ENCODE assay signal across 9 mouse cellular contexts in the genomic region with DNA sequence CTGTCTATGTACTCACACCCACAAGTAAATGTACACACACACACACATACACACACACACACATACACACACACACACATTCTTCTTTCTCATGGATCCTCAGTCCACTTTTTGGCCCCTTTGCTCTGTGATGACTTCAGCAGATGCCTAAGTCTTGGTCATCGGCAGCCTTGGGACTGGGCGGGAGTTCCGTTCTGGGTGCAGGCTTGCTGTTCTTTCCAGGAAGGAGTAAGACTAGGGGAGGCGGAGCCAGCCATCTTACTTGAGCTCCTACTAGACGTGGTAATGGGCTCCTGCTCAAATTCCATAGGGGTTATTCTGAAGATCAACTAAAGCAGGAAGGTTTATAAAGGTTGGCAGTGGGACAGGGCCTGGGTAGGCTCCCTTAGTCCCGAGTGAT. TPM values are rescaled to one million over a fixed set of nuclear protein-coding genes. Genes with fewer than 3 reads are reported as not detected.
DNase-seq lines count a peak whose midpoint lies in the region; ATAC-seq and TF ChIP-seq lines count a peak whose summit lies in the region.
"Had no signal": no experiment of that assay in that cellular context is flagged by ENCODE, and none has a peak within 500 bp of the region (broad histone marks: within the 10 kb centered on the region; RNA-seq: fewer than 3 reads in every experiment).

No protein-coding gene starts in this region.

- TF ChIP-seq CTCF in heart, postnatal 0 days (IDR thresholded peaks at IDR 0.05; ENCODE audit: low read depth): no peak
- no peak for TF ChIP-seq CTCF in stomach, postnatal 0 days (IDR thresholded peaks at IDR 0.05; ENCODE audit: low read depth)

- TF ChIP-seq EP300 in heart, postnatal 0 days (IDR thresholded peaks at IDR 0.05; ENCODE audit: low read depth): no peak
- no peak for TF ChIP-seq EP300 in stomach, postnatal 0 days (optimal IDR thresholded peaks at IDR 0.05)

- peak overlapping the region; percentile 42 for H3K4me2 ChIP-seq in heart, postnatal 0 days (ENCODE audit: low read depth, low read length)
- H3K4me2 ChIP-seq in limb, embryonic 14.5 days (replicated peaks; ENCODE audit: low read depth, low read length, severe bottlenecking): peak overlapping the region; percentile 22; the same call in 1 of the 2 replicates
- H3K4me2 ChIP-seq in stomach, postnatal 0 days (replicated peaks; ENCODE audit: low read depth): peak overlapping the region; percentile 43

- 42% methylated on average over 6 of the region's 6 CpGs for WGBS in heart, postnatal 0 days
- WGBS in limb, embryonic 14.5 days: 51% methylated on average over 6 of the region's 6 CpGs
- 31% methylated on average over 6 of the region's 6 CpGs for WGBS in stomach, postnatal 0 days

- H3K27ac ChIP-seq in brown adipose tissue, adult 24 weeks (replicated peaks; ENCODE audit: low read depth, low read length): peak overlapping the region; percentile 71
- peak overlapping the region; percentile 27; the same call in 1 of the 2 replicates for H3K27ac ChIP-seq in heart, postnatal 0 days (ENCODE audit: low read depth)
- H3K27ac ChIP-seq in limb, embryonic 14.5 days (replicated peaks; ENCODE audit: low read depth, low read length): no peak overlapping the region
- H3K27ac ChIP-seq in stomach, postnatal 0 days (replicated peaks): peak overlapping the region; percentile 58

- H3K4me1 ChIP-seq in brown adipose tissue, adult 24 weeks (ENCODE audit: control insufficient read depth, insufficient read depth, insufficient read length, low read length): peaks cover 17% of the 10 kb centered on the region
- peaks cover 17% of the 10 kb centered on the region for H3K4me1 ChIP-seq in heart, postnatal 0 days (ENCODE audit: control insufficient read depth, insufficient read depth)
- peaks cover 34% of the 10 kb centered on the region for H3K4me1 ChIP-seq in limb, embryonic 14.5 days (ENCODE audit: control insufficient read depth, insufficient read depth, low read length)
- H3K4me1 ChIP-seq in stomach, postnatal 0 days (replicated peaks; ENCODE audit: control insufficient read depth, insufficient read depth): peaks cover 2% of the 10 kb centered on the region

- H3K36me3 ChIP-seq in heart, postnatal 0 days (replicated peaks; ENCODE audit: control insufficient read depth, insufficient read depth, low read length): peaks cover 24% of the 10 kb centered on the region
- H3K36me3 ChIP-seq in limb, embryonic 14.5 days (ENCODE audit: control insufficient read depth, insufficient read depth, low read length): peaks cover 42% of the 10 kb centered on the region
- peaks cover 12% of the 10 kb centered on the region for H3K36me3 ChIP-seq in stomach, postnatal 0 days (ENCODE audit: control insufficient read depth, insufficient read depth, low read length)

- H3K9ac ChIP-seq in heart, postnatal 0 days (replicated peaks; ENCODE audit: low read depth, low read length): 0 out of 2 replicates have a peak overlapping the region, but pooled peaks have one; percentile 29
- peak overlapping the region; percentile 8; the same call in 1 of the 2 replicates for H3K9ac ChIP-seq in limb, embryonic 14.5 days (ENCODE audit: low read depth, low read length, severe bottlenecking)
- H3K9ac ChIP-seq in stomach, postnatal 0 days (ENCODE audit: low read length): peak overlapping the region; percentile 48

- no peaks in the 10 kb centered on the region for H3K27me3 ChIP-seq in heart, postnatal 0 days (ENCODE audit: control insufficient read depth, insufficient read depth, low read length)
- H3K27me3 ChIP-seq in limb, embryonic 14.5 days (ENCODE audit: control insufficient read depth, insufficient read depth, low read length): no peaks in the 10 kb centered on the region
- no peaks in the 10 kb centered on the region for H3K27me3 ChIP-seq in stomach, postnatal 0 days (ENCODE audit: control insufficient read depth, insufficient read depth, low read length)

- no peak for ATAC-seq in heart, postnatal 0 days (ENCODE audit: insufficient read depth, low read depth)
- no peak for ATAC-seq in limb, embryonic 14.5 days (ENCODE audit: low FRiP score, low read depth)
- ATAC-seq in stomach, postnatal 0 days (ENCODE audit: low FRiP score, low TSS enrichment): 0 out of 2 replicates have a peak, but pooled peaks have one; percentile 6
- no peak for ATAC-seq in frontal cortex, adult (ENCODE audit: low TSS enrichment)

- H3K4me3 ChIP-seq in brown adipose tissue, adult 24 weeks (ENCODE audit: insufficient read depth, low read depth, low read length): peak overlapping the region; percentile 28
- peak overlapping the region; percentile 4; the same call in 1 of the 2 replicates for H3K4me3 ChIP-seq in heart, postnatal 0 days (ENCODE audit: low read depth, low read length)
- no peak overlapping the region for H3K4me3 ChIP-seq in limb, embryonic 14.5 days (replicated peaks; ENCODE audit: low read length)
- H3K4me3 ChIP-seq in stomach, postnatal 0 days (ENCODE audit: low read depth, low read length): no peak overlapping the region; the same call in none of the 2 replicates

- TF ChIP-seq POLR2A in limb, embryonic 14.5 days (IDR thresholded peaks at IDR 0.05; ENCODE audit: borderline replicate concordance, extremely low read depth, insufficient read depth, insufficient read length): no peak

- H3K9me3 ChIP-seq in heart, postnatal 0 days (replicated peaks; ENCODE audit: control insufficient read depth, low read length): no peaks in the 10 kb centered on the region
- no peaks in the 10 kb centered on the region for H3K9me3 ChIP-seq in limb, embryonic 14.5 days (ENCODE audit: control insufficient read depth, low read length)
- no peaks in the 10 kb centered on the region for H3K9me3 ChIP-seq in stomach, postnatal 0 days (ENCODE audit: control insufficient read depth, low read length)

- peak; percentile 50 for DNase-seq in Muller cell, postnatal 12 days (ENCODE audit: inconsistent ontology term)
- peak; percentile 66 for DNase-seq in heart, postnatal 0 days (ENCODE audit: low spot score)
- no peak for DNase-seq in limb, embryonic 14.5 days (ENCODE audit: low spot score)
- DNase-seq in stomach, postnatal 0 days (ENCODE audit: low spot score): peak; percentile 66
- no peak for DNase-seq in frontal cortex, postnatal 36 days (ENCODE audit: low spot score in 2 of 2)
- DNase-seq in left cerebral cortex, adult 18-20 months (ENCODE audit: low spot score in 2 of 2): no peak

RNA-seq across cellular contexts. Expression of gene Lzts2, which starts 6.1 kb away (rescaled TPM):
- polyA plus RNA-seq in brown adipose tissue, adult 24 weeks (2012; ENCODE audit: insufficient read depth, insufficient read length, missing spikeins): 32.4 and 34.7 TPM in 2 replicates
- 76.5 and 127 TPM in 2 replicates for total RNA-seq in heart, postnatal 0 days (2014; rRNA removed; ENCODE audit: low replicate concordance)
- polyA plus RNA-seq in heart, postnatal 0 days (2015; fragmentation: Nextera tagmentation; extraction: Ambion mirVana): 29.7 TPM in 2 replicates
- 87.0 and 123 TPM in 2 replicates for polyA plus RNA-seq in limb, embryonic 14.5 days (2012; rRNA removed)
- polyA plus RNA-seq in limb, embryonic 14.5 days (2014; fragmentation: Nextera tagmentation; extraction: Ambion mirVana): 64.7 and 75.6 TPM in 2 replicates
- polyA plus RNA-seq in stomach, postnatal 0 days (2015; fragmentation: Nextera tagmentation; extraction: Ambion mirVana): 40.1 and 45.0 TPM in 2 replicates
- 10 to 100 TPM; 39.9 to 43.2 TPM for total RNA-seq in left cerebral cortex, adult 18-20 months (2021)

RNA-seq across cellular contexts. Expression of gene Mrpl43, which starts 14.1 kb away (rescaled TPM):
- polyA plus RNA-seq in brown adipose tissue, adult 24 weeks (2012; ENCODE audit: insufficient read depth, insufficient read length, missing spikeins): 53.4 and 58.6 TPM in 2 replicates
- total RNA-seq in heart, postnatal 0 days (2014; rRNA removed; ENCODE audit: low replicate concordance): 75.4 and 76.4 TPM in 2 replicates
- polyA plus RNA-seq in heart, postnatal 0 days (2015; fragmentation: Nextera tagmentation; extraction: Ambion mirVana): 82.5 and 83.7 TPM in 2 replicates
- 67.6 and 78.9 TPM in 2 replicates for polyA plus RNA-seq in limb, embryonic 14.5 days (2012; rRNA removed)
- 55.0 and 61.3 TPM in 2 replicates for polyA plus RNA-seq in limb, embryonic 14.5 days (2014; fragmentation: Nextera tagmentation; extraction: Ambion mirVana)
- polyA plus RNA-seq in stomach, postnatal 0 days (2015; fragmentation: Nextera tagmentation; extraction: Ambion mirVana): 67.2 and 67.3 TPM in 2 replicates
- total RNA-seq in left cerebral cortex, adult 18-20 months (2021): 10 to 100 TPM; 38.9 to 44.2 TPM

RNA-seq across cellular contexts. Expression of gene Twnk, which starts 14.9 kb away (rescaled TPM):
- 9.1 and 11.1 TPM in 2 replicates for polyA plus RNA-seq in brown adipose tissue, adult 24 weeks (2012; ENCODE audit: insufficient read depth, insufficient read length, missing spikeins)
- total RNA-seq in heart, postnatal 0 days (2014; rRNA removed; ENCODE audit: low replicate concordance): 12.9 and 13.0 TPM in 2 replicates
- polyA plus RNA-seq in heart, postnatal 0 days (2015; fragmentation: Nextera tagmentation; extraction: Ambion mirVana): 14.0 and 14.9 TPM in 2 replicates
- 13.6 and 15.9 TPM in 2 replicates for polyA plus RNA-seq in limb, embryonic 14.5 days (2012; rRNA removed)
- polyA plus RNA-seq in limb, embryonic 14.5 days (2014; fragmentation: Nextera tagmentation; extraction: Ambion mirVana): 12.5 and 13.3 TPM in 2 replicates
- 7.9 and 8.5 TPM in 2 replicates for polyA plus RNA-seq in stomach, postnatal 0 days (2015; fragmentation: Nextera tagmentation; extraction: Ambion mirVana)
- 10 to 100 TPM; 13.8 to 14.9 TPM for total RNA-seq in left cerebral cortex, adult 18-20 months (2021)

RNA-seq across cellular contexts. Expression of gene Pdzd7, which starts 25.2 kb away (rescaled TPM):
- polyA plus RNA-seq in brown adipose tissue, adult 24 weeks (2012; ENCODE audit: insufficient read depth, insufficient read length, missing spikeins): not detected in 2 replicates
- total RNA-seq in heart, postnatal 0 days (2014; rRNA removed; ENCODE audit: low replicate concordance): 0.65 TPM in 1 of 2 replicates, not detected in the other
- 0.10 and 0.11 TPM in 2 replicates for polyA plus RNA-seq in heart, postnatal 0 days (2015; fragmentation: Nextera tagmentation; extraction: Ambion mirVana)
- 0.85 and 0.99 TPM in 2 replicates for polyA plus RNA-seq in limb, embryonic 14.5 days (2012; rRNA removed)
- polyA plus RNA-seq in limb, embryonic 14.5 days (2014; fragmentation: Nextera tagmentation; extraction: Ambion mirVana): 0.26 and 0.47 TPM in 2 replicates
- 0.33 TPM in 2 replicates for polyA plus RNA-seq in stomach, postnatal 0 days (2015; fragmentation: Nextera tagmentation; extraction: Ambion mirVana)
- total RNA-seq in left cerebral cortex, adult 18-20 months (2021): 1 to 10 TPM; 4.3 to 5.6 TPM
- polyA plus RNA-seq: liver, embryonic 16.5 days had no signal

RNA-seq across cellular contexts. Expression of gene Sfxn3, which starts 27.0 kb away (rescaled TPM):
- polyA plus RNA-seq in brown adipose tissue, adult 24 weeks (2012; ENCODE audit: insufficient read depth, insufficient read length, missing spikeins): 2.0 and 5.0 TPM in 2 replicates
- total RNA-seq in heart, postnatal 0 days (2014; rRNA removed; ENCODE audit: low replicate concordance): 12.8 and 16.2 TPM in 2 replicates
- 11.3 and 12.4 TPM in 2 replicates for polyA plus RNA-seq in heart, postnatal 0 days (2015; fragmentation: Nextera tagmentation; extraction: Ambion mirVana)
- 44.9 and 48.0 TPM in 2 replicates for polyA plus RNA-seq in limb, embryonic 14.5 days (2012; rRNA removed)
- 30.5 and 32.5 TPM in 2 replicates for polyA plus RNA-seq in limb, embryonic 14.5 days (2014; fragmentation: Nextera tagmentation; extraction: Ambion mirVana)
- 26.7 and 29.7 TPM in 2 replicates for polyA plus RNA-seq in stomach, postnatal 0 days (2015; fragmentation: Nextera tagmentation; extraction: Ambion mirVana)
- 100 to 1,000 TPM; 118 to 125 TPM for total RNA-seq in left cerebral cortex, adult 18-20 months (2021)

Comparison
In these comparisons a context has a peak if more than half of its experiments do, and no peak if none do; other contexts are left out.
1. DNase-seq: peak in Muller cell, postnatal 12 days (single experiment), heart, postnatal 0 days (single experiment) and stomach, postnatal 0 days (single experiment); none in limb, embryonic 14.5 days (single experiment), frontal cortex, postnatal 36 days (0 of 2) and left cerebral cortex, adult 18-20 months (0 of 2).
2. H3K4me3 ChIP-seq: peak in brown adipose tissue, adult 24 weeks (single experiment) and heart, postnatal 0 days (single experiment); none in limb, embryonic 14.5 days (single experiment) and stomach, postnatal 0 days (single experiment).
3. Peak in every context shown above with its lines, with median percentiles within 50 percentile points of each other: H3K4me2 ChIP-seq and H3K9ac ChIP-seq.